Mouse (Mus musculus) megakaryocyte-erythroid progenitor cell, adult 5-6 weeks (primary cell): ENCODE measurements around the gene Plxnb2. TPM values are rescaled to one million over a fixed set of nuclear protein-coding genes. Genes with fewer than 3 reads are reported as not detected.

Experiments
- total RNA-seq, 2 experiments: library from RNA; stranded (forward) in 1 of 2; stranded (reverse) in 1 of 2; fragments of 200-1000, 215-1000 nt in 1 of 2; fragments of >200 nt in 1 of 2; fragmentation: Nextera tagmentation in 1 of 2; gene quantifications; 2 replicates each; pipeline ENCODE4 v1.2.3; 2014 to 2017

The Plxnb2 gene
- total RNA-seq, 2 experiments from 2014 or later, result 1.7 to 2.3 TPM

Other genes with a start within 250 kb of the Plxnb2 start
- gene Ttll8, start 226.4 kb downstream of the Plxnb2 start, total RNA-seq (2014; fragmentation: Nextera tagmentation), result not detected in 2 replicates
- gene Ttll8, start 226.4 kb downstream of the Plxnb2 start, total RNA-seq (2017), result not detected in 2 replicates
- not detected in 2 replicates for gene Mlc1, start 201.8 kb downstream of the Plxnb2 start, total RNA-seq (2014; fragmentation: Nextera tagmentation)
- not detected in 2 replicates for gene Mlc1, start 201.8 kb downstream of the Plxnb2 start, total RNA-seq (2017)
- not detected in 2 replicates for gene Mov10l1, start 197.9 kb downstream of the Plxnb2 start, total RNA-seq (2014; fragmentation: Nextera tagmentation)
- gene Mov10l1, start 197.9 kb downstream of the Plxnb2 start, total RNA-seq (2017), result not detected in 2 replicates
- not detected in 2 replicates for gene Panx2, start 121.1 kb downstream of the Plxnb2 start, total RNA-seq (2014; fragmentation: Nextera tagmentation)
- gene Panx2, start 121.1 kb downstream of the Plxnb2 start, total RNA-seq (2017), result not detected in 2 replicates
- gene Trabd, start 105.7 kb downstream of the Plxnb2 start, total RNA-seq (2014; fragmentation: Nextera tagmentation), result 15.8 and 26.3 TPM in 2 replicates
- gene Trabd, start 105.7 kb downstream of the Plxnb2 start, total RNA-seq (2017), result 11.9 and 17.5 TPM in 2 replicates
- 15.3 and 20.8 TPM in 2 replicates for gene Selenoo, start 91.7 kb downstream of the Plxnb2 start, total RNA-seq (2014; fragmentation: Nextera tagmentation)
- 16.6 and 18.5 TPM in 2 replicates for gene Selenoo, start 91.7 kb downstream of the Plxnb2 start, total RNA-seq (2017)
- gene Tubgcp6, start 57.7 kb downstream of the Plxnb2 start, total RNA-seq (2014; fragmentation: Nextera tagmentation), result 34.1 and 39.1 TPM in 2 replicates
- gene Tubgcp6, start 57.7 kb downstream of the Plxnb2 start, total RNA-seq (2017), result 14.7 and 22.4 TPM in 2 replicates
- gene Hdac10, start 52.1 kb downstream of the Plxnb2 start, total RNA-seq (2014; fragmentation: Nextera tagmentation), result 25.6 and 32.8 TPM in 2 replicates
- 15.6 and 20.1 TPM in 2 replicates for gene Hdac10, start 52.1 kb downstream of the Plxnb2 start, total RNA-seq (2017)
- not detected in 2 replicates for gene Mapk12, start 40.1 kb downstream of the Plxnb2 start, total RNA-seq (2014; fragmentation: Nextera tagmentation)
- 2.1 TPM in 1 of 2 replicates, not detected in the other for gene Mapk12, start 40.1 kb downstream of the Plxnb2 start, total RNA-seq (2017)
- gene Mapk11, start 31.2 kb downstream of the Plxnb2 start, total RNA-seq (2014; fragmentation: Nextera tagmentation), result 0.11 TPM in 1 of 2 replicates, not detected in the other
- gene Mapk11, start 31.2 kb downstream of the Plxnb2 start, total RNA-seq (2017), result 0.27 and 3.5 TPM in 2 replicates
- gene Dennd6b, start 15.7 kb upstream of the Plxnb2 start, total RNA-seq (2014; fragmentation: Nextera tagmentation), result 9.8 and 14.1 TPM in 2 replicates
- 1.3 and 4.6 TPM in 2 replicates for gene Dennd6b, start 15.7 kb upstream of the Plxnb2 start, total RNA-seq (2017)
- 56.3 and 72.3 TPM in 2 replicates for gene Ppp6r2, start 30.8 kb upstream of the Plxnb2 start, total RNA-seq (2014; fragmentation: Nextera tagmentation)
- 29.4 and 145 TPM in 2 replicates for gene Ppp6r2, start 30.8 kb upstream of the Plxnb2 start, total RNA-seq (2017)
- gene Sbf1, start 134.5 kb upstream of the Plxnb2 start, total RNA-seq (2014; fragmentation: Nextera tagmentation), result 161 and 193 TPM in 2 replicates
- 34.6 and 83.9 TPM in 2 replicates for gene Sbf1, start 134.5 kb upstream of the Plxnb2 start, total RNA-seq (2017)
- not detected in 2 replicates for gene Adm2, start 141.9 kb upstream of the Plxnb2 start, total RNA-seq (2014; fragmentation: Nextera tagmentation)
- gene Adm2, start 141.9 kb upstream of the Plxnb2 start, total RNA-seq (2017), result not detected in 2 replicates
- gene Miox, start 153.6 kb upstream of the Plxnb2 start, total RNA-seq (2014; fragmentation: Nextera tagmentation), result not detected in 2 replicates
- gene Miox, start 153.6 kb upstream of the Plxnb2 start, total RNA-seq (2017), result not detected in 2 replicates
- 30.5 and 38.1 TPM in 2 replicates for gene Lmf2, start 174.9 kb upstream of the Plxnb2 start, total RNA-seq (2014; fragmentation: Nextera tagmentation)
- 6.5 and 8.2 TPM in 2 replicates for gene Lmf2, start 174.9 kb upstream of the Plxnb2 start, total RNA-seq (2017)
- 144 and 155 TPM in 2 replicates for gene Ncaph2, start 174.9 kb upstream of the Plxnb2 start, total RNA-seq (2014; fragmentation: Nextera tagmentation)
- gene Ncaph2, start 174.9 kb upstream of the Plxnb2 start, total RNA-seq (2017), result 88.3 and 91.2 TPM in 2 replicates
- 26.1 and 28.3 TPM in 2 replicates for gene Sco2, start 193.1 kb upstream of the Plxnb2 start, total RNA-seq (2014; fragmentation: Nextera tagmentation)
- gene Sco2, start 193.1 kb upstream of the Plxnb2 start, total RNA-seq (2017), result 12.2 and 17.0 TPM in 2 replicates
- gene Tymp, start 196.3 kb upstream of the Plxnb2 start, total RNA-seq (2014; fragmentation: Nextera tagmentation), result not detected in 2 replicates
- gene Tymp, start 196.3 kb upstream of the Plxnb2 start, total RNA-seq (2017), result 0.65 TPM in 1 of 2 replicates, not detected in the other
- gene Odf3b, start 198.5 kb upstream of the Plxnb2 start, total RNA-seq (2014; fragmentation: Nextera tagmentation), result 13.9 and 14.0 TPM in 2 replicates
- 4.7 TPM in 1 of 2 replicates, not detected in the other for gene Odf3b, start 198.5 kb upstream of the Plxnb2 start, total RNA-seq (2017)
- not detected in 2 replicates for gene Klhdc7b, start 204.1 kb upstream of the Plxnb2 start, total RNA-seq (2014; fragmentation: Nextera tagmentation)
- gene Klhdc7b, start 204.1 kb upstream of the Plxnb2 start, total RNA-seq (2017), result not detected in 2 replicates
- gene Syce3, start 229.7 kb upstream of the Plxnb2 start, total RNA-seq (2014; fragmentation: Nextera tagmentation), result not detected in 2 replicates
- not detected in 2 replicates for gene Syce3, start 229.7 kb upstream of the Plxnb2 start, total RNA-seq (2017)
- 2.0 and 3.5 TPM in 2 replicates for gene Cpt1b, start 245.1 kb upstream of the Plxnb2 start, total RNA-seq (2014; fragmentation: Nextera tagmentation)
- 2.0 and 14.6 TPM in 2 replicates for gene Cpt1b, start 245.1 kb upstream of the Plxnb2 start, total RNA-seq (2017)
- gene C730034F03Rik, start 248.8 kb upstream of the Plxnb2 start, total RNA-seq (2014; fragmentation: Nextera tagmentation), result 0.70 and 2.8 TPM in 2 replicates
- gene C730034F03Rik, start 248.8 kb upstream of the Plxnb2 start, total RNA-seq (2017), result 2.0 and 3.1 TPM in 2 replicates
- not detected in 2 replicates for gene Gm44502, start 248.9 kb upstream of the Plxnb2 start, total RNA-seq (2014; fragmentation: Nextera tagmentation)
- gene Gm44502, start 248.9 kb upstream of the Plxnb2 start, total RNA-seq (2017), result 0.57 TPM in 1 of 2 replicates, not detected in the other
- gene Chkb, start 249.1 kb upstream of the Plxnb2 start, total RNA-seq (2014; fragmentation: Nextera tagmentation), result 56.6 and 59.9 TPM in 2 replicates
- 14.5 and 14.9 TPM in 2 replicates for gene Chkb, start 249.1 kb upstream of the Plxnb2 start, total RNA-seq (2017)